Mouse (Mus musculus) CD4-positive helper T cell, adult 2 months (primary cell): Measurements from ENCODE around the gene Krtap3-3.
A peak's percentile ranks its signal among the peaks of the same experiment; 100 is the strongest.
"Not testable (repeated sequence)": the region's sequence is repeated elsewhere in the genome, so short reads cannot be mapped to it uniquely, and the experiment has no call there.

Experiments
- DNase-seq: peaks from one replicate; pipeline ENCODE4 v3.0.0-alpha.2; 2012; ENCODE audit warnings: low read depth, missing footprints, low spot score

The Krtap3-3 gene

GRCm38 (mm10) chr11:99550765-99551164 lies at the start of gene Krtap3-3:
Krtap3-3 (minus strand) TSS chr11:99550865.
- DNase-seq = no peak

GRCm38 (mm10) chr11:99597742-99598141 lies 47.1 kb upstream of the Krtap3-3 start, which contains the start of gene Krtap9-3:
Krtap9-3 (minus strand) TSS chr11:99598105.
- not testable (repeated sequence) for DNase-seq

GRCm38 (mm10) chr11:99590981-99591380 lies 40.3 kb upstream of the Krtap3-3 start, which contains the start of gene Krtap1-3:
Krtap1-3 (minus strand) TSS chr11:99591339.
- DNase-seq = no peak

- DNase-seq = no peak
These were observed 34.4 kb upstream of the Krtap3-3 start for GRCm38 (mm10) chr11:99585096-99585495.

- no peak for DNase-seq
These were observed 32.6 kb upstream of the Krtap3-3 start, which contains the start of gene Krtap1-4 for GRCm38 (mm10) chr11:99583245-99583704. Krtap1-4 (minus strand) TSS chr11:99583654.

- DNase-seq = no peak
These were observed 30.9 kb upstream of the Krtap3-3 start for GRCm38 (mm10) chr11:99581564-99581963.

- no peak for DNase-seq
These were observed 30.4 kb upstream of the Krtap3-3 start for GRCm38 (mm10) chr11:99581051-99581450.

GRCm38 (mm10) chr11:99580636-99581035 lies 30.0 kb upstream of the Krtap3-3 start, which contains the start of gene Krtap1-5:
Krtap1-5 (minus strand) TSS chr11:99581016.
- no peak for DNase-seq

- DNase-seq = peak; percentile 42
These were observed 23.4 kb upstream of the Krtap3-3 start for GRCm38 (mm10) chr11:99574106-99574505.

- no peak for DNase-seq
These were observed 22.5 kb upstream of the Krtap3-3 start for GRCm38 (mm10) chr11:99573164-99573563.

GRCm38 (mm10) chr11:99566530-99566929 lies 15.9 kb upstream of the Krtap3-3 start, which contains the start of gene Krtap3-1:
Krtap3-1 (minus strand) TSS chr11:99566630.
- DNase-seq = no peak

- no peak for DNase-seq
These were observed 11.9 kb upstream of the Krtap3-3 start for GRCm38 (mm10) chr11:99562580-99562979.

GRCm38 (mm10) chr11:99559366-99559765 lies 8.7 kb upstream of the Krtap3-3 start, which contains the start of gene Gm11939:
Gm11939 (minus strand) TSS chr11:99559466.
- DNase-seq = no peak

- DNase-seq = no peak
These were observed 7.5 kb upstream of the Krtap3-3 start for GRCm38 (mm10) chr11:99557976-99558745.

- DNase-seq = no peak
These were observed 6.1 kb upstream of the Krtap3-3 start, which contains the start of gene Krtap3-2 for GRCm38 (mm10) chr11:99556753-99557152. Krtap3-2 (minus strand) TSS chr11:99556853.

- no peak for DNase-seq
These were observed 5.5 kb upstream of the Krtap3-3 start for GRCm38 (mm10) chr11:99556195-99556594.

- no peak for DNase-seq
These were observed 2.8 kb downstream of the Krtap3-3 start for GRCm38 (mm10) chr11:99547892-99548291.

GRCm38 (mm10) chr11:99539721-99540120 lies 10.9 kb downstream of the Krtap3-3 start:
- DNase-seq = no peak

GRCm38 (mm10) chr11:99521288-99521860 lies 29.3 kb downstream of the Krtap3-3 start, which contains the start of gene Krt39:
Krt39 (minus strand) TSS chr11:99521338.
- no peak for DNase-seq

GRCm38 (mm10) chr11:99514098-99514497 lies 36.6 kb downstream of the Krtap3-3 start:
- DNase-seq = no peak
